Mouse (Mus musculus) bone marrow macrophage, adult 2 months (primary cell): ENCODE measurements around the gene Dock2.

Experiments used
- CTCF ChIP-seq: IDR thresholded peaks from 2 replicates; pipeline ENCODE4 v1.5.1; 2012; ENCODE audit warnings: low read depth, mild to moderate bottlenecking, low read length, moderate library complexity
- POLR2A ChIP-seq: IDR thresholded peaks from 2 replicates; pipeline ENCODE4 v1.6.1; 2012; ENCODE audit warnings: mild to moderate bottlenecking, low read depth, low read length, borderline replicate concordance

DNA sequence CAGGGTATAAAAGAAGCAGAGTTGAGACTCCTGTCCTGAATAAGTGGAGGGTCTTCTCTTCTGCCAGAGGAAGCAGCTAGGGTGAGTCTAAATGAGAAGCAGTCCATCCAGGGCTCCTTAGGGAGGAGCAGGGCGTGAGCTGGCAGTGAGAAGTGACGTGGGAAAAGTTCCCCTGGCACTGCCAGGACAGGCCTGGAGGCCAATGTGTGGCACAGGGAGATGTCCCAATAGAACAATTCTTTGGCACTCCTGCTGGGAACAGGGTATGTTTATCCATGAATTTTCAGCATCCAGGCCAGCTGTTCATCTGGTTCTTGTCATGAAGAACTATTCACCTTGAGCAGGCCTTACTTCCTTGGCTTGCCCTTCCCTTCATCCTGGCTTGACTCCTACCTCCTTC is 604.9 kb downstream of the Dock2 start:
- TF ChIP-seq CTCF (no peak), POLR2A (no peak)
